Mouse (Mus musculus) E14TG2a.4 (cell line): ENCODE measurements around the gene Gm45717.

Source experiments
- CTCF ChIP-seq: conservative IDR thresholded peaks from 2 replicates; pipeline ENCODE4 v1.5.1; 2014; ENCODE audit warnings: low read length
- NANOG ChIP-seq: IDR thresholded peaks from 2 replicates; pipeline ENCODE4 v1.6.1; 2014; ENCODE audit warnings: borderline replicate concordance, low read length, mixed read lengths

GRCm38 (mm10) chr7:140973396-140974165 is 17.8 kb upstream of the Gm45717 start:
- TF ChIP-seq CTCF, result no peak
- no peak for TF ChIP-seq NANOG
